ENCODE assay signal across 2 mouse cellular contexts in genomic region chr19:14643091-14643490, GRCm38 (mm10). TPM values are rescaled to one million over a fixed set of nuclear protein-coding genes. Genes with fewer than 3 reads are reported as not detected.
DNase-seq lines count a peak whose midpoint lies in the region; TF ChIP-seq lines count a peak whose summit lies in the region.
"Not testable (repeated sequence)": the region's sequence is repeated elsewhere in the genome, so short reads cannot be mapped to it uniquely, and the experiment has no call there.

No protein-coding gene starts in this region.

- not testable (repeated sequence) for TF ChIP-seq POLR2A in CH12.LX (IDR thresholded peaks at IDR 0.05; ENCODE audit: low read depth, low read length)

- H3K9ac ChIP-seq in CH12.LX (ENCODE audit: insufficient read depth, low read depth); ES-E14 (ENCODE audit: insufficient read depth, low read depth, low read length, poor library complexity, severe bottlenecking): not testable (repeated sequence)

- not testable (repeated sequence) for TF ChIP-seq RAD21 in CH12.LX (IDR thresholded peaks at IDR 0.05; ENCODE audit: low read depth, low read length)

- not testable (repeated sequence) for H3K27ac ChIP-seq in CH12.LX (ENCODE audit: insufficient read depth, low read depth); ES-E14 (ENCODE audit: insufficient read depth, low read depth, low read length, poor library complexity, severe bottlenecking)

- not testable (repeated sequence) for TF ChIP-seq CTCF in CH12.LX (conservative IDR thresholded peaks at IDR 0.05 in 1 of 2, IDR thresholded peaks at IDR 0.05 in 1 of 2; ENCODE audit: low read depth in 2 of 2, low read length in 2 of 2)

- not testable (repeated sequence) for DNase-seq in CH12.LX (ENCODE audit: extremely low read depth); ES-E14 (ENCODE audit: low read depth, low spot score)

- dilution Hi-C loops in CH12.LX (cut with MboI; ENCODE audit: extremely low pct_ligation_motif_present, extremely low pct_unique_long_range_greater_than_20kb, low sequenced_read_pairs): not testable (repeated sequence)

- not testable (repeated sequence) for H3K4me1 ChIP-seq in CH12.LX (ENCODE audit: control insufficient read depth in 1 of 2, insufficient read depth in 2 of 2); ES-E14 (ENCODE audit: control insufficient read depth in 2 of 2, insufficient read depth in 2 of 2, low read length in 2 of 2, poor library complexity in 1 of 2)

- not testable (repeated sequence) for H3K27me3 ChIP-seq in CH12.LX (replicated peaks)

- not testable (repeated sequence) for H3K4me3 ChIP-seq in CH12.LX (replicated peaks in 1 of 3; ENCODE audit: low read depth in 2 of 3, low read length in 2 of 3, poor library complexity in 1 of 3); ES-E14 (ENCODE audit: insufficient read depth in 1 of 2, low read depth in 1 of 2, low read length in 2 of 2, poor library complexity in 1 of 2, severe bottlenecking in 1 of 2)

- not testable (repeated sequence) for H3K9me3 ChIP-seq in CH12.LX (replicated peaks; ENCODE audit: low read length); ES-E14 (ENCODE audit: control insufficient read depth, insufficient read depth, low read depth, low read length)

- in situ Hi-C loops in CH12.LX (cut with MboI; ENCODE audit: low pct_ligation_motif_present, low pct_unique_long_range_greater_than_20kb, low sequenced_read_pairs); ES-E14 (cut with MboI; ENCODE audit: low sequenced_read_pairs in 2 of 2, unreplicated experiment in 2 of 2): not testable (repeated sequence)

- not testable (repeated sequence) for H3K4me2 ChIP-seq in CH12.LX (ENCODE audit: insufficient read depth, low read depth, poor library complexity, severe bottlenecking)

- not testable (repeated sequence) for H3K79me2 ChIP-seq in CH12.LX (replicated peaks; ENCODE audit: control insufficient read depth, extremely low read depth, insufficient read depth, poor library complexity, severe bottlenecking)

- H3K36me3 ChIP-seq in CH12.LX (replicated peaks in 1 of 2; ENCODE audit: control insufficient read depth in 1 of 2, insufficient read depth in 1 of 2, low read length in 1 of 2); ES-E14 (ENCODE audit: control insufficient read depth, insufficient read depth, low read length, poor library complexity, severe bottlenecking): not testable (repeated sequence)

- not testable (repeated sequence) for TF ChIP-seq EP300 in CH12.LX (IDR thresholded peaks at IDR 0.05; ENCODE audit: low read length)

TF ChIP-seq in CH12.LX, 34 proteins besides CTCF, POLR2A, EP300 and RAD21:
- TF ChIP-seq ZNF384 (IDR thresholded peaks at IDR 0.05; ENCODE audit: low read depth, low read length): peak; percentile 55

TF ChIP-seq in ES-E14, 5 proteins besides CTCF, POLR2A, EP300 and RAD21:
- TF ChIP-seq ZNF384 (IDR thresholded peaks at IDR 0.05; ENCODE audit: low read depth, low read length): peak; percentile 72; the same call in 1 of the 2 replicates

RNA-seq across cellular contexts. Expression of gene Tle4, which starts 45.2 kb away (rescaled TPM):
- total RNA-seq in CH12.LX (2012; rRNA removed) (18.9 and 19.8 TPM in 2 replicates), CH12.LX (2014; rRNA removed) (23.4 and 23.9 TPM in 2 replicates), ES-E14 (2012; rRNA removed) (45.7 and 52.4 TPM in 2 replicates)
- 23.8 and 27.7 TPM in 2 replicates for polyA plus RNA-seq in CH12.LX (2012; ENCODE audit: insufficient read length, low read depth)
